Mouse (Mus musculus) midbrain, embryonic 10.5 days (tissue): Measurements from ENCODE around the gene Ppp2r5d. TPM values are rescaled to one million over a fixed set of nuclear protein-coding genes. Genes with fewer than 3 reads are reported as not detected.

ENCODE experiments used
- DNase-seq: peaks from one replicate; pipeline ENCODE4 v3.0.0-alpha.2; 2017; ENCODE audit warnings: low spot score
- H3K27ac ChIP-seq: fragments of 300-500 bp; sonication (generic); replicated peaks from 2 replicates; pipeline ENCODE4 v1.5.1; 2016; ENCODE audit warnings: mild to moderate bottlenecking
- H3K27me3 ChIP-seq: fragments of 300-500 bp; sonication (generic); 2 replicates; pipeline ENCODE4 v1.6.1; 2016; ENCODE audit warnings: low read depth, mild to moderate bottlenecking; ENCODE audit not compliant: poor library complexity, severe bottlenecking
- H3K36me3 ChIP-seq: fragments of 300-500 bp; sonication (generic); 2 replicates; pipeline ENCODE4 v1.6.1; 2016; ENCODE audit warnings: mild to moderate bottlenecking, moderate library complexity
- H3K4me1 ChIP-seq: fragments of 300-500 bp; sonication (generic); 2 replicates; pipeline ENCODE4 v1.6.1; 2016
- H3K4me3 ChIP-seq: fragments of 300-500 bp; sonication (generic); 2 replicates; pipeline ENCODE4 v1.5.1; 2016; ENCODE audit warnings: mild to moderate bottlenecking, moderate library complexity
- H3K9me3 ChIP-seq: fragments of 300-500 bp; sonication (generic); replicated peaks from 2 replicates; pipeline ENCODE4 v1.6.1; 2016; ENCODE audit warnings: mild to moderate bottlenecking
- WGBS: fragments of 180-500 bp; shearing (Covaris S2); methylation state at CpG from one replicate; pipeline ENCODE4 v1.1.7; 2016; 5-methylcytosine and 5-hydroxymethylcytosine counted together
- polyA plus RNA-seq: library from polyadenylated mRNA; unstranded; fragments of >200 nt; fragmentation: Nextera tagmentation; extraction: Ambion mirVana; gene quantifications from 2 replicates; pipeline ENCODE4 v1.2.1, GENCODE M21; 2016

Ppp2r5d gene
- polyA plus RNA-seq, 1 experiment from 2014 or later = 146 TPM

DNA sequence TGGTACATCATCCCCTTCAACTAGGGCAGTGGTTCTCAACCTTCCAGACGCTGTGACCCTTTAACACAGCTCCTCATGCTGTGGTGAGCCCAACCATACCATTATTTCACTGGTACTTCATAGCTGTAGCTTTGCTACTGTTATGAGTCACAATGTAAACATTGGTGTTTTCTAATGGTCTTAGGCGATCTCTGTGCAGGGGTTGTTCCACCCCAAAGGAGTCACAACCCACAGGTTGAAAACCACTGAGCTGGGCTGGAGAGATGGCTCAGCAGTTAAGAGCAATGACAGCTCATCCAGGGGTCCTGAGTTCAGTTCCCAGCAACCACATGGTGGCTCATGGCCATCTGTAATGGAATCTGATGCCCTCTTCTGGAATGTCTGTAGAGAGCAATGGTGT, 13.5 kb downstream of the Ppp2r5d start:
- no peak overlapping the region for H3K27ac ChIP-seq
- H3K4me3 ChIP-seq = no peak overlapping the region
- no peaks in the 10 kb centered on the region for H3K27me3 ChIP-seq
- WGBS = 93% methylated on average over 2 of the region's 2 CpGs
- no peak for DNase-seq
- no peaks in the 10 kb centered on the region for H3K9me3 ChIP-seq
- peaks cover 77% of the 10 kb centered on the region for H3K36me3 ChIP-seq
- H3K4me1 ChIP-seq = no peaks in the 10 kb centered on the region

DNA sequence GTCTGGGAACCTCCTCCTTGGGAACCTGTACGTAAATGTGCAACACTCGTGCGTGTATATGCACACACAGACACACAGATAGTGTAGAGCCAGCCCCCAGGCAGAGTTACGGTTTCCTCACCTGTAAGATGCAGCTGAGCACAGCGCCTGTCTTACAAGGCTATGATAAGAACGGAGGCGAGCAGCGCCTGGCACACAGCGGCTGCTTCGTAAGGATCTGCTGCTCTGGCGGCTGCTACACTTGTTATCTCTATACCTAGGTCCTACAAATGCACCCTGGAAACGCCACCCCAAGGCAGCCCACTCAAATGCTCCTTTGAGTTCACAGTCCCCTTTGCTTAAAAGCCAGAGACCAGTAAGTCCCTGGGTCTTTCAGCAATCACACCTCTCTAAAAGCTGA, 14.2 kb downstream of the Ppp2r5d start:
- H3K36me3 ChIP-seq = peaks cover 77% of the 10 kb centered on the region
- WGBS = 97% methylated on average over 12 of the region's 12 CpGs
- H3K4me3 ChIP-seq = no peak overlapping the region

DNA sequence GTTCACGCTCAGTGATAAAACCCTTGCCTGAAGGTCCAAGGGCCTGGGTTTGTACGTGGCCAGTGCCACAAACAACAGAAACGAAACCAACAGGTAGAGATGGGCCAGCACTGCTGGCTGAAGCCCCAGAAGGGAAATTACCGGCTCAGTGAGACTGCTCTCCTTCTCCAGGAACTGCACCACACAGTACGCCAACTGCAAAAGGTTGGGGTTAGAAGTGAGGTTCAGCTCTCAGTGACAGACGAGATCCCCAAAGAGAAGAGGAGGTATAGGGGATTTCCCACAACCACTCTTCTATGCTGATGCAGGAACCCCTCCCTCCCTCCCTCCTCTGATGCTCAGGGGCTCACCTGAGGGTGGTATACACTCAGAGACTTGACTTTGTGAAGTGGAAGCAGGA, 19.0 kb downstream of the Ppp2r5d start:
- H3K27me3 ChIP-seq = no peaks in the 10 kb centered on the region
- no peak overlapping the region for H3K4me3 ChIP-seq
- peaks cover 15% of the 10 kb centered on the region for H3K4me1 ChIP-seq
- DNase-seq = no peak
- H3K9me3 ChIP-seq = no peaks in the 10 kb centered on the region
- H3K36me3 ChIP-seq = peaks cover 79% of the 10 kb centered on the region
- 97% methylated on average over 6 of the region's 6 CpGs for WGBS
- no peak overlapping the region for H3K27ac ChIP-seq

More for the DNA sequence above, 14.2 kb downstream of the Ppp2r5d start:
- Histone ChIP-seq H3K9me3 (no peaks in the 10 kb centered on the region), H3K27ac (no peak overlapping the region), H3K27me3 (no peaks in the 10 kb centered on the region), H3K4me1 (no peaks in the 10 kb centered on the region)
- no peak for DNase-seq

DNA sequence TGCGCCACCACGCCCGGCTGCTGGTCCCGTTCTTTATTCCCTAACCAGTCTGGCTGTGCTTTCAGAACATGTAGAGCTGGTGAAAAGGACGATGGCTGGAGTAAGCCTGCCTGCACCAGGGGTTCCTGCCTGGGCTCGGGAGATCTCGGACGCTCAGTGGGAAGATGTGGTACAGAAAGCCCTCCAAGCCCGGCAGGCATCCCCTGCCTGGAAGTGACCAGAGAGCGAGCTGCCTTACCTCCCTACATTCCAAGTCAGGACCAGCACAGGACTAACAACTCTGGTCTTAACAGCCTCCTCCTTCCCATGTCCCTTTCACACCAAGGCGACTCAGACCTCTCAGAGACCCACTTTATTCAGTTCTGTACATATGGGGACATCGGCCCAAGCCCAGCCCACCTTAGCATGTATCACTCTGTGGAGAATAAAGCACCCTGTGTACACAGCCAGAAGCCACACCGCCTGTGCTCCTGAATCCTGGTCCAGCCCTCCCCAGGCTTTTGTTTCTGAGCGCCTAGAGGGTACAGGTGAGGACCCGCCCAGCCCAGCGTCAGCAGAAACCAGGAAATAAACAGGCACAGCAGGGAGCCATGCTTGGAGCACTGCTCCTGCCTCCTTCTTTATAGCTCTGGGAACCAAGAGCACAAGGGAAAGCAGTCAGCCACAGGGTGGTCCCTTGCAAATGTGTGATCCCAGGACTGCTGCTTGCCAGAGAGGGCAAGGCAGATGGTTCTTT, 22.1 kb downstream of the Ppp2r5d start:
- no peak overlapping the region for H3K27ac ChIP-seq
- H3K4me3 ChIP-seq = no peak overlapping the region
- 83% methylated on average over 16 of the region's 16 CpGs for WGBS
- no peaks in the 10 kb centered on the region for H3K9me3 ChIP-seq
- no peak for DNase-seq
- H3K27me3 ChIP-seq = no peaks in the 10 kb centered on the region
- H3K4me1 ChIP-seq = peaks cover 38% of the 10 kb centered on the region
- H3K36me3 ChIP-seq = peaks cover 63% of the 10 kb centered on the region

DNA sequence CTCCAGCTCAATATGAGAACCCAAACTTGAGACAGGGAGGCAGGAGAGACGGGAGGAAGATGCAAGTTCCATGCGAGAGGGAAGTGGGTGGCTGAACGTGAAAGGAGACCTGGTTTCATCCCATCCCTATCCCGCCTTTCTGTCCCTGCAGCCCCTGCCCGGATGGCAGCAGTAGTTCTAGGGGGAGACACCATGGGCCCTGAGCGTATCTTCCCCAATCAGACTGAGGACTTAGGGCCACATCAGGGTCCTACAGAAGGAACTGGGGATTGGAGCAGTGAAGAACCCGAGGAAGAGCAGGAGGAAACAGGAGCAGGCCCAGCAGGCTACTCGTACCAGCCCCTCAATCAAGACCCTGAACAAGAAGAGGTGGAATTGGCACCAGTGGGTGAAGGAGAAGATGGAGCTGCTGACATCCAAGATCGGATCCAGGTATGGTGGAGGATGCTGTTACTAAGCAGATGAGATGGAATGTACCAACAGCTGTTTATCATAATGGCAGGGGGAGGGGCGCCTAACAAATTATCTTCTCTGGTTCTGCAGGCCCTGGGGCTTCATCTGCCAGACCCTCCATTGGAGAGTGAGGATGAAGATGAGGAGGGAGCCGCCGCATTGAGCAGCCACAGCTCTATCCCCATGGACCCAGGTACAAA, 23.3 kb downstream of the Ppp2r5d start:
- peaks cover 63% of the 10 kb centered on the region for H3K36me3 ChIP-seq
- DNase-seq = no peak
- WGBS = 30% methylated on average over 12 of the region's 12 CpGs

DNA sequence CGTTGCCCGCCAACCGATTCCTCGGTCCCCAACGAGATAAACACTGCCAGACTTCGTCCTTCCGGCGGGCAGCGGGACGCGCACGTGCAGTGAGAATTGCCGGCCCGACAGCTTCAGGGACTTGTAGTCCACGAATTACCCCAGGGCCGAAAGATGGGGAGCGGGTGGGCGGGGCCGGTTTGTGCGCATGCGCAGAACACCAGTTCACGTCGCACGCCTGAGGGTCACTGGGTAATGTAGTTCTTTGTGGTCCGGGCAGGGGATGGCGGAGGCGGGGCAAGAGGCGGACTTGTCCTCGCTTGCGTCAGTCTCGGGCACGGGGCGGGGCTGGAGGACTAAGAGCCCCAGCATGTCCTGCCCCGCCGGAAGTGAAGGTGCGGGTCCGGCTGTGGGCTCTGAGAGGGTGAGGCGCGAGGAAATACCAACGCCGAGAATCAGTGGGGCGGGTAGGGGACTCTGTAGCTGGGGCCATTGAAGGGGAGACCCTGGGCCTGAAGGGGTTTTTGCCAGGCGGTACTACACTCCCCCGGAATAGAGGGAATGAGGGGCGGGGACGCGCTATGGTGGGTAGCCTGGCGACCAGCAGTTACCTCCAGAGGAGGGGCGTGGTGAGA, 24.0 kb downstream of the Ppp2r5d start, which contains the start of gene Klhdc3:
TSS of gene Klhdc3 (minus strand) at position 155 of the 614 bp plus-strand sequence.
- Histone ChIP-seq H3K27me3 (no peaks in the 10 kb centered on the region), H3K4me3 (peak within 1 kb of the TSS; percentile 92), H3K4me1 (peaks cover 38% of the 10 kb centered on the region), H3K9me3 (no peaks in the 10 kb centered on the region), H3K27ac (peak within 1 kb of the TSS; percentile 89), H3K36me3 (peaks cover 63% of the 10 kb centered on the region)
- DNase-seq = peak; percentile 100
- WGBS = under 1% methylated on average over 49 of the region's 49 CpGs

More for the DNA sequence above, 23.3 kb downstream of the Ppp2r5d start:
- Histone ChIP-seq H3K4me1 (peaks cover 38% of the 10 kb centered on the region), H3K9me3 (no peaks in the 10 kb centered on the region), H3K4me3 (peak overlapping the region; percentile 92), H3K27me3 (no peaks in the 10 kb centered on the region), H3K27ac (peak overlapping the region; percentile 89)

DNA sequence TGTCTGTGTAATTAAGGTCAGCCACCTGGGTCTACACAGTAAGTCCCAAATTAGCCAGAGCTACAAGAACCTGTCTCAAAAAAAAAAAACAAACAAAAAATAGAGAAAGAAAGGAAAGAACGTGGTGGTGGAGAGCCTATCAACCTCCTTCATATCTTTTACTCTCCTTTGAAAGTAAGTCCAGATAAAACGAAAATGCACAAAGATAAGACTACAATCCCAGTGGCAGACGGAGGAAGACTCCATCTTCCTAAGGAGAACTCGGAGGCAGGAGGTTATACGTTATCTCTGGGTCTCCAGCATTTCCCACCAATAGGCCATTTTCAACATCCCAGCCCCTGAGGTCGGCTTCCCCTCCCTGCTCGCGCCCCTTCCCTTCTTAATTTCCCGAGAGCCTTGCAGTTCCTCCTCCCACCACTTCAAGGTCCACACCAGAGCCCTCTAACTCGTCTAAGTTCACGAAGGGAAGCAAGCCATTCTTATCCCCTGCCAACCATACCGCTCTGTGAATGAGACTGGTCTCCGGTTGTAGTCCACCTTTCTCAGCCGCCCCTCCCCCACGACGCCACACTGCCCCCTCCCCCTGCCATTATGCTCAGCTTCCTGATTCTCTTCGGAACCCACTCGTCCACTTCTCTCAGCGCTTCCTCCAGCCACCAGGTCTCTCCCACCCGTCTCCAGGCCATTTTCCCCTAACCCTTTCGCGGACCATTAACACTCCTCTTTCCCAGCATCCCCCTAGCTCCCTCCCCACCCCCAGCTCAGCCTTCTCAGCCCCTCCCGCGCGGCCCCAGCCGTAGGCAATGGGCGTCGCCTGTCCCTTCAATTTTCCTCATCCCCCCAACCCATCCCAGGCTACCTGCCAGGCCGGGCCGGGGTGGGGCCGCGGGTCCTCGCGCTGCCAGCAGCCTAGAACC, 24.8 kb downstream of the Ppp2r5d start:
- H3K36me3 ChIP-seq = peaks cover 63% of the 10 kb centered on the region
- under 1% methylated on average over 34 of the region's 34 CpGs for WGBS
- H3K27ac ChIP-seq = peak overlapping the region; percentile 89
- H3K9me3 ChIP-seq = no peaks in the 10 kb centered on the region
- H3K4me1 ChIP-seq = peaks cover 40% of the 10 kb centered on the region
- no peaks in the 10 kb centered on the region for H3K27me3 ChIP-seq
- H3K4me3 ChIP-seq = peak overlapping the region; percentile 92
- no peak for DNase-seq

DNA sequence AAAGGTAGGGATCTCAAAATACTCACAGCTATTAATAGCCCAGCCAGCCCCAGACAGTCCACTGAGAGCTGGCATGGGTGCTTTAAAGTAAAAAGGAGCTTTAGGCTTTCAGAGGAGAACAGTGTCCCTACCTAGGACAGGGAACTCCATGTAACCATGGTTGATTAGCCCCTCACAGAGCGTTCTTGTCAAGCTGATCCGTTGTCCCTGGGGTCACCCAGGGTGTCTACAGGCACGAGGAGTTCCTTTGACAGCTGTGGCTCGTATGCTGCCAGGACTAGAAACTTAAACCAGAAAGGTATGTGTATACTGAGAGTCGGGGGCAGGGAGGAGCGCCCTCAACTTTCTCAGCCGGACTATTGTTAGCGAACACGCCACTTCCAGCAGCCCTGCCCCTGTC, 26.0 kb downstream of the Ppp2r5d start:
- WGBS = 76% methylated on average over 9 of the region's 9 CpGs
- Histone ChIP-seq H3K27ac (peak overlapping the region; percentile 89; the same call in 1 of the 2 replicates), H3K27me3 (no peaks in the 10 kb centered on the region)

DNA sequence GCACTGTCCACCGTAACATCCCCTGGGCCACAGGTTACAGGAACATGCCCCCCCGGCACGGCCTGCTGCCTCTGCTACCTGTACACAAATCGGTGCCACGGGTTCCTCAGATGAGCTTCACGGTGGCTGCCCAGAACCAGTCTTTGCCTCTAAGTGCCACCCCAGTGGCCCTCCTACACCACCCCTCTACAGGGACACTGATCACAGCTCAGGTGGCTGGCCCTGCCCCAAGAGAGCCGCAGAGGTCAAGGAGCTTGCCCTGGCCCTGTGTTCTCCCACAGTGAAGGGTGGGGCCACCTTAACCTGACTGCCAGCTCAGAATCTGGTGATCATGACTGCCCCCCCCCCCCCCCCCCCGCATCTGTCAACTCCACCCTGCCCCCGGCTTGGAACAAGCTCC, 26.5 kb downstream of the Ppp2r5d start, which contains the start of gene Mea1:
TSS of gene Mea1 (plus strand) at position 378 of the 400 bp plus-strand sequence.
- Histone ChIP-seq H3K27me3 (no peaks in the 10 kb centered on the region), H3K36me3 (peaks cover 53% of the 10 kb centered on the region), H3K4me3 (peak within 1 kb of the TSS; percentile 92), H3K4me1 (peaks cover 52% of the 10 kb centered on the region), H3K9me3 (no peaks in the 10 kb centered on the region), H3K27ac (peak within 1 kb of the TSS; percentile 89; the same call in 1 of the 2 replicates)
- DNase-seq = no peak
- 97% methylated on average over 8 of the region's 9 CpGs for WGBS

More for the DNA sequence above, 26.0 kb downstream of the Ppp2r5d start:
- H3K36me3 ChIP-seq = peaks cover 58% of the 10 kb centered on the region
- H3K4me3 ChIP-seq = peak overlapping the region; percentile 92
- H3K4me1 ChIP-seq = peaks cover 49% of the 10 kb centered on the region
- no peaks in the 10 kb centered on the region for H3K9me3 ChIP-seq
- DNase-seq = no peak

DNA sequence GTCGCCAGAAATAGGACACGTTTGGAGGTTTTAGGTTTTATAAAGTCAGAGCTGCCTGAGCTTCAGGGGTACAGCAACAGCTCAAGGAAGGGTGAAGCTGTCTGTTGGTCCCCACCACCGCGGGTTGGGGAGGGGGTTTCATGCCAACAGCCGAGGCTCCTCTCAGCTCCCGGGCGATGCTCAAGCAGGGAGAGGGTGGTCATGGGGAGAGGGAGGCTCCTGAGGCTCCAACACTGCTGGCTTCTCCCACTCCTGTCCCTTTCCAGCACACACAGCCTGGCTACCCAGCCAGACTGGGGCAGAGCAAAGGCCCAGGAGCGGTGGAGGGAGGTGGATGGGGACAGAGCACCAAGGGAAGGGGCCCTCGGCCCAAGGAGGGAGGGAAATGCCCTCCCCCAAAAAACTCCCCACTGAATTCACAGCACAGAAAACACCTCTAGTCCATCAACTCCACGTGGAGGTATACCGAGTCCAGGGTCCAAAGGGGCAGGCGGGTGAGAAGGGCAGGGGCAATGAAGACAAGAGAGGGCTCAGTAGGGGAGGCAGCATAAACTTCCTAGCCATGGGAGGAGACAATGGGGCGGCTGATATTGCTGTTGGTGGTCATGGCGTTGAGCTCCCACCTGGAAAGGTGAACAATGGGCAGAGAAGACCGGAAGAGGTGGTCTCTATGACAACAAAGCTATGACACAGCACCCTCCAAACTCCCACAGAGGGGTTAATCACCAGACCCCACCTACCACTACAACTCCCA, 30.2 kb downstream of the Ppp2r5d start:
- 19% methylated on average over 15 of the region's 15 CpGs for WGBS

DNA sequence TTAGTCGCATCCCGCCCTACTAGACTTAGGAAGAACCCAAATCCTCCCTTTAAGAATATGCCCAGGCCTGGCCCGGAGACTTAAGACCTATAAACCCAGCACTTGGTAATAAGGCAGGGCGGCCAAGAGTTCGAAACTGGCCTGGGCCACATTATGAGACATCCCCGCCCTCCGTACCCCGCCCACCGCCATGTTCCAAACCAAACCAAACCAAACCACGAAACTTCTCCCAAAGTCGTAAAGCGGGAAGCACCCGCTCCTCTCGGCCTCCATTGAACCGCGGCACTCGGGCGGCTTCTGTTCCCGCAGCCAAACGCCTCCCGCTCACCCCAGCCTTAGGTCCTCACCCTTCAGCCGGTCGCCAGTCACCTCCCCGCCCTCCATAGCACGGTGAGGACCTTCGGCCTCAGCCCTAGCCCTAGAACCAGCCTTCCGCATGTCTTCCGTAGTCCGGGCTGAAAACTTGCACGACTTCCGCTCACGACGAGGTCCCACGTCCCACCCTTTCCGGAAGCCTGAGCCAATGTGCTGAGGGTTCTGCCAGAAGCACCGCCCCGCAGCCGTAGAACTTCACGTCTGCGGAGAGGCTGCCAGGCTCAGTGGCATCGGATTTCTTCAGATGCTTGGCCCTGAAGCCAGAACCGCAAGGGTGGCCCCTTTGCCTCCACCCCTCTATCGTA, 30.9 kb downstream of the Ppp2r5d start, which contains the start of gene Rrp36:
TSS of gene Rrp36 (minus strand) at position 503 of the 680 bp plus-strand sequence.
- peak within 1 kb of the TSS; percentile 85 for H3K27ac ChIP-seq
- no peaks in the 10 kb centered on the region for H3K9me3 ChIP-seq
- H3K36me3 ChIP-seq = peaks cover 81% of the 10 kb centered on the region
- peak; percentile 92 for DNase-seq
- 1% methylated on average over 43 of the region's 43 CpGs for WGBS
- peak within 1 kb of the TSS; percentile 91 for H3K4me3 ChIP-seq
- peaks cover 36% of the 10 kb centered on the region for H3K4me1 ChIP-seq
- H3K27me3 ChIP-seq = no peaks in the 10 kb centered on the region

More for the DNA sequence above, 30.2 kb downstream of the Ppp2r5d start:
- H3K36me3 ChIP-seq = peaks cover 74% of the 10 kb centered on the region
- no peaks in the 10 kb centered on the region for H3K9me3 ChIP-seq
- H3K4me1 ChIP-seq = peaks cover 43% of the 10 kb centered on the region
- peak overlapping the region; percentile 85 for H3K27ac ChIP-seq
- no peak for DNase-seq
- no peaks in the 10 kb centered on the region for H3K27me3 ChIP-seq
- H3K4me3 ChIP-seq = peak overlapping the region; percentile 91
